Mouse (Mus musculus) cerebellum, adult 2 months (tissue): ENCODE results near the gene Ppia.

Source experiments
- CTCF ChIP-seq: fragments of 200-500 bp; IDR thresholded peaks from 2 replicates; pipeline ENCODE4 v1.5.1; 2011; ENCODE audit warnings: low read depth, mild to moderate bottlenecking, control low read depth, low read length, moderate library complexity, borderline replicate concordance; ENCODE audit not compliant: insufficient read depth
- POLR2A ChIP-seq: fragments of 200-500 bp; IDR thresholded peaks from 2 replicates; pipeline ENCODE4 v1.6.1; 2011; ENCODE audit warnings: low read length, control low read depth, borderline replicate concordance; ENCODE audit not compliant: insufficient read depth

DNA sequence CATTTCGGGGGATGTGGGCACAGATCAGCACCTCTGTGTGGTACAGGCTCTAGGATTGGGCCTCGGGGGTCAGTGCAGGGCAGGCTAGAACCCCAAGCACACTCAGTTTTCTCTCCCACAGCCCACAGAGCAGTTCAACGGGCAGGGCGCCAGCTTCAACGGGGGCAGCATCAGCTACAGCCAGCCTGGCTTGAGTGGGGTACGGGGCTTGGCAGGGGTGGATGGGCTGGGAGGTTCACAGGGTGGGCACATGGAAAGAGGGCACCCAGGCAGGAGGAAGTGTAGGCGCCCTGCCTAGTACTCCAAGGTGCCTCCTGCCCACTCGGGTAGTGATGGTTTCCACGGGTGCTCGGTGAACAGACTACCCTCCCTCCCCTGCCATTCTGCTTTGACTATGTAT, 17.1 kb upstream of the Ppia start:
- TF ChIP-seq CTCF (no peak), POLR2A (no peak)
